Mouse (Mus musculus): ENCODE results near the gene Vti1a. TPM values are rescaled to one million over a fixed set of nuclear protein-coding genes. Genes with fewer than 3 reads are reported as not detected.

Gene Vti1a
- total and polyA plus RNA-seq, 2 experiments from 2014 or later = 6.6 to 12.5 TPM

DNA sequence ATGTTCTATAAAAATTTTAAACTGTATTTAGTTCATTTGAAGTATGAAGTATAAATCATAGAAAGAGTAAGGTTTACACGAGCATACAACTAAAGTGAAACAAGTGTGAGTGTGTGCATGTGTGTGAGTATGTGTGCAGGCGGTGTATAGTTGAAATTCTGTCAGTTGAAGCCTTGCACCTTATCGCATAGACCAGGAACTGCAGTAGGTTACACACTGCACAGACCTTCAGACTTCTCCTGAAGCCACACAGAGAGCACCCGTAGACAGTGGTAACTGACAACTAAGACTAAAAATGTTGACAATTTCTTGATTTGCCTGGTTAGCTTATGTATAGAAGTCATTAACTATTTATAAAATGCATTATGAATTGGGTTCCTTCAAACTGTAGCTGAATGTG is 61.4 kb downstream of the Vti1a start:
- Histone ChIP-seq H3K9me3 (replicated peaks; ENCODE audit: control insufficient read depth, low read length) (no peaks in the 10 kb centered on the region), H3K36me3 (replicated peaks; ENCODE audit: control insufficient read depth, insufficient read depth, low read length) (no peaks in the 10 kb centered on the region), H3K4me1 (ENCODE audit: control insufficient read depth, insufficient read depth) (no peaks in the 10 kb centered on the region), H3K4me2 (ENCODE audit: low read depth, low read length) (no peak overlapping the region), H3K4me3 (ENCODE audit: low read depth, low read length) (no peak overlapping the region), H3K27ac (ENCODE audit: low read depth) (no peak overlapping the region), H3K9ac (replicated peaks; ENCODE audit: low read depth, low read length) (no peak overlapping the region), H3K27me3 (ENCODE audit: control insufficient read depth, insufficient read depth, low read length) (no peaks in the 10 kb centered on the region)
- DNase-seq (ENCODE audit: low spot score) = no peak
- WGBS = 90% methylated on average over 4 of the region's 4 CpGs
- TF ChIP-seq CTCF (IDR thresholded peaks at IDR 0.05; ENCODE audit: low read depth) (no peak), EP300 (IDR thresholded peaks at IDR 0.05; ENCODE audit: low read depth) (no peak)
- ATAC-seq (ENCODE audit: insufficient read depth, low read depth) = no peak

DNA sequence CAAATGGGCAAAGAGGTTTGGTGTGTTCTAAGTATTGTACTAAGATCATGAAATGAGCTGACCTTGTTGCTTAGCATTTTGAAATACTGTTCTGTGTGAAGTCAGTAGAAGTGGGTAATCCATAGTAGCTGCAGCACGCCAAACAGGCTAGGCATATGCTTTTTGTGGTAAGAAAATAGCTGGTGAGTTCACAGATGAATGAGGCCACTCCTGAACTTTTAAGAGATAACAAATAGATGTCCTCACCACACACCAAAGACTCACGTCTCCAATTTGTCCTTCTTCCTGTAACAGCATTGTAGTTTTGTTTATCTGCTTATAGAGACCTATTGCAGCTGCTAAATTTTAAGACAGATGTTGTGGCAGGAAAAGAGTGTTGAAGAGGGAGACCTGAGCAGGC is 62.8 kb downstream of the Vti1a start:
- no peak overlapping the region for H3K4me2 ChIP-seq (ENCODE audit: low read depth, low read length)
- H3K4me3 ChIP-seq (ENCODE audit: low read depth, low read length) = no peak overlapping the region
- no peak for ATAC-seq (ENCODE audit: insufficient read depth, low read depth)
- TF ChIP-seq CTCF (IDR thresholded peaks at IDR 0.05; ENCODE audit: low read depth) (no peak), EP300 (IDR thresholded peaks at IDR 0.05; ENCODE audit: low read depth) (no peak)
- H3K9ac ChIP-seq (replicated peaks; ENCODE audit: low read depth, low read length) = no peak overlapping the region
- no peaks in the 10 kb centered on the region for H3K27me3 ChIP-seq (ENCODE audit: control insufficient read depth, insufficient read depth, low read length)
- no peaks in the 10 kb centered on the region for H3K4me1 ChIP-seq (ENCODE audit: control insufficient read depth, insufficient read depth)
- H3K36me3 ChIP-seq (replicated peaks; ENCODE audit: control insufficient read depth, insufficient read depth, low read length) = no peaks in the 10 kb centered on the region
- H3K9me3 ChIP-seq (replicated peaks; ENCODE audit: control insufficient read depth, low read length) = no peaks in the 10 kb centered on the region
- WGBS = 43% methylated on average over 2 of the region's 2 CpGs
- no peak overlapping the region for H3K27ac ChIP-seq (ENCODE audit: low read depth)
- DNase-seq (ENCODE audit: low spot score) = no peak

DNA sequence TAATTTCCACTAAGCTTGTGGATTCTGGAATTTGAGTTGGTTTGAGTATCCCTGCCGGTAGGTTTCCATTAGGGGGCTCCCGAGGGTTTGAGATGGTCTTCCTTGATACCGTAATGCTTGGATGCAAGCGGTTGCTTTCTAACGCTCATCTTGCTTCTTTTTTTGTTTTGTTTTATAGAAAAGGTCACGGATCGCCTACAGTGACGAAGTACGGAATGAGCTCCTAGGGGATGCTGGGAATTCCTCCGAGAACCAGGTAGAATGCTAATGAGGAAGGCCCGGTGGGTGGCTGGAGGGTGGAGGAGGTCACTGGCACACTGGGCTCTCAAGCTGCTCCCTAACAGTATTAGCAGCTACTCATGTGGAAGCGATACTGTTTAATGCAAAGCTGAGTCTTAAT is 64.7 kb downstream of the Vti1a start:
- ATAC-seq (ENCODE audit: insufficient read depth, low read depth) (no peak), DNase-seq (ENCODE audit: low spot score) (no peak)
- Histone ChIP-seq H3K4me3 (ENCODE audit: low read depth, low read length) (no peak overlapping the region), H3K9me3 (replicated peaks; ENCODE audit: control insufficient read depth, low read length) (no peaks in the 10 kb centered on the region), H3K27ac (ENCODE audit: low read depth) (no peak overlapping the region), H3K36me3 (replicated peaks; ENCODE audit: control insufficient read depth, insufficient read depth, low read length) (no peaks in the 10 kb centered on the region), H3K27me3 (ENCODE audit: control insufficient read depth, insufficient read depth, low read length) (no peaks in the 10 kb centered on the region), H3K4me2 (ENCODE audit: low read depth, low read length) (no peak overlapping the region), H3K4me1 (ENCODE audit: control insufficient read depth, insufficient read depth) (no peaks in the 10 kb centered on the region), H3K9ac (replicated peaks; ENCODE audit: low read depth, low read length) (no peak overlapping the region)
- 43% methylated on average over 12 of the region's 12 CpGs for WGBS
- no peak for TF ChIP-seq EP300 (IDR thresholded peaks at IDR 0.05; ENCODE audit: low read depth)
- no peak for TF ChIP-seq CTCF (IDR thresholded peaks at IDR 0.05; ENCODE audit: low read depth)

DNA sequence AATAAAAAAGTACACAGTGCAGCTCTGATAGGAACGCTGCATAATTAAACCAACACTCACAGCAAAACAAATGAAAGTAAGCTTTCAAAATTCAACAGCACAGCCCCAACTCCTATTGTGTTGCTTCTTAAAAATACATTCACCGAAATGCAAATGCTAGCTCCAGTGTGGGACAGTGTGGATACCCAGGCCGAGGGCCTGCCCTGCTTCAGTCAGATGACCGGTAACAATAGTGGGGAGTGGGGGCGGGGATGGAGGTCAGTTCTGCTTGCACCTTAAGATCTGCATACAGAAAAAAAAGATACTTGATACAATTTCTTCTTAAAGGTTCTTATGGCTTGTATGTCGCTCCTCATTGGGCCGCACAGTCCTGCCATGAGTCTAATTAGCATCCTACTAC is 65.2 kb downstream of the Vti1a start:
- ATAC-seq (ENCODE audit: insufficient read depth, low read depth) (no peak), DNase-seq (ENCODE audit: low spot score) (no peak)
- Histone ChIP-seq H3K27me3 (ENCODE audit: control insufficient read depth, insufficient read depth, low read length) (no peaks in the 10 kb centered on the region), H3K4me3 (ENCODE audit: low read depth, low read length) (no peak overlapping the region), H3K27ac (ENCODE audit: low read depth) (no peak overlapping the region), H3K9ac (replicated peaks; ENCODE audit: low read depth, low read length) (no peak overlapping the region), H3K4me2 (ENCODE audit: low read depth, low read length) (no peak overlapping the region), H3K36me3 (replicated peaks; ENCODE audit: control insufficient read depth, insufficient read depth, low read length) (no peaks in the 10 kb centered on the region), H3K9me3 (replicated peaks; ENCODE audit: control insufficient read depth, low read length) (no peaks in the 10 kb centered on the region), H3K4me1 (ENCODE audit: control insufficient read depth, insufficient read depth) (no peaks in the 10 kb centered on the region)
- 90% methylated on average over 7 of the region's 7 CpGs for WGBS
- TF ChIP-seq CTCF (IDR thresholded peaks at IDR 0.05; ENCODE audit: low read depth) = no peak
- TF ChIP-seq EP300 (IDR thresholded peaks at IDR 0.05; ENCODE audit: low read depth) = no peak

DNA sequence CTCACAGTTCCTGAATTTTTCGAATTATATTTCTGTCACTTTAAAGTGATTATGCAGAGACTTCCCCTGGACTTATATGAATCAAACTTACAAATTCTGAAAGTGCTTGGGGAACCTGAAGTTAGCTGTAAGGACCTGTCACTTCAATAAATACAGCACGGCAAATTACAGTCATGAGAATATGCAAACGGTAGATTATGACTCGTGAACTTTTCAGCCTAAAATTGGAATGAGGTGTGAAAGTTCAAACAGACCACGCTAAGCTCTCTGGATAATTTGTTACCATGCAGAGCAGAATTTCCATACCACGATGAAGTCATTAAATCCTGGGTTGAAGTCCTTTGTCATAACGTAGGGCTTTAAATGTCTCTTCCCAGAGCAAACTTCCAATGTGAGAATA is 66.7 kb downstream of the Vti1a start:
- ATAC-seq (ENCODE audit: insufficient read depth, low read depth) (no peak), DNase-seq (ENCODE audit: low spot score) (no peak)
- Histone ChIP-seq H3K4me1 (ENCODE audit: control insufficient read depth, insufficient read depth) (no peaks in the 10 kb centered on the region), H3K9ac (replicated peaks; ENCODE audit: low read depth, low read length) (no peak overlapping the region), H3K4me2 (ENCODE audit: low read depth, low read length) (no peak overlapping the region), H3K9me3 (replicated peaks; ENCODE audit: control insufficient read depth, low read length) (no peaks in the 10 kb centered on the region), H3K4me3 (ENCODE audit: low read depth, low read length) (no peak overlapping the region), H3K36me3 (replicated peaks; ENCODE audit: control insufficient read depth, insufficient read depth, low read length) (no peaks in the 10 kb centered on the region), H3K27me3 (ENCODE audit: control insufficient read depth, insufficient read depth, low read length) (no peaks in the 10 kb centered on the region), H3K27ac (ENCODE audit: low read depth) (no peak overlapping the region)
- no peak for TF ChIP-seq CTCF (IDR thresholded peaks at IDR 0.05; ENCODE audit: low read depth)
- TF ChIP-seq EP300 (IDR thresholded peaks at IDR 0.05; ENCODE audit: low read depth) = no peak
- 86% methylated on average over 7 of the region's 7 CpGs for WGBS

DNA sequence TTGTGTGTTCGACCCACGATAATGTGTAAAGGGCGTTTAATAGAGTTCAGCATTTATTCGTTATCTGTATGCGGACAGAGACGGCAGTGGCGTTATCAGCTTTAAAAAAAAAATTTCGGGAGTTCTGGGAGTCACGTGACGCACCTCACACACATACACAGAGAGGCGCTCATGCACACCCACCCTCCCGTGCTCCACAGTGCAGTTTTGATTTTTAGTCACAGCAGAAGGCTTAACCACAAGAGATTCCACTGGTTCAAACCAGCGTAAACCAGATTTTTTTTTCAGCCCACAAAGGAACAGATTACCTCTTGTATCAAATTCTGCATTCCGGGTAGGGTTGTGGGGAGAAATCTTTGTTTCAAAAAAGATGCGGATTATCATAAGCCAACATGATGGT is 68.5 kb downstream of the Vti1a start:
- Histone ChIP-seq H3K4me1 (ENCODE audit: control insufficient read depth, insufficient read depth) (no peaks in the 10 kb centered on the region), H3K9ac (replicated peaks; ENCODE audit: low read depth, low read length) (no peak overlapping the region), H3K4me3 (ENCODE audit: low read depth, low read length) (no peak overlapping the region), H3K4me2 (ENCODE audit: low read depth, low read length) (no peak overlapping the region), H3K9me3 (replicated peaks; ENCODE audit: control insufficient read depth, low read length) (no peaks in the 10 kb centered on the region), H3K27me3 (ENCODE audit: control insufficient read depth, insufficient read depth, low read length) (no peaks in the 10 kb centered on the region), H3K27ac (ENCODE audit: low read depth) (no peak overlapping the region), H3K36me3 (replicated peaks; ENCODE audit: control insufficient read depth, insufficient read depth, low read length) (no peaks in the 10 kb centered on the region)
- no peak for DNase-seq (ENCODE audit: low spot score)
- TF ChIP-seq CTCF (IDR thresholded peaks at IDR 0.05; ENCODE audit: low read depth) (no peak), EP300 (IDR thresholded peaks at IDR 0.05; ENCODE audit: low read depth) (no peak)
- 85% methylated on average over 15 of the region's 15 CpGs for WGBS
- ATAC-seq (ENCODE audit: insufficient read depth, low read depth) = no peak
